Mouse (Mus musculus) forebrain, embryonic 15.5 days (tissue): ENCODE data around the gene Kdm2a. TPM values are rescaled to one million over a fixed set of nuclear protein-coding genes. Genes with fewer than 3 reads are reported as not detected.

Experiments
- ATAC-seq: fragments of 200-750 bp; cut with Nextera tagmentation; replicated peaks from 2 replicates; pipeline ENCODE4 v1.8.0; 2017; ENCODE audit warnings: mild to moderate bottlenecking, moderate TSS enrichment, moderate library complexity
- H3K27ac ChIP-seq: fragments of 300-500 bp; sonication (generic); replicated peaks from 2 replicates; pipeline ENCODE4 v1.5.1; 2015; ENCODE audit warnings: mild to moderate bottlenecking, inconsistent platforms
- H3K27me3 ChIP-seq: fragments of 300-500 bp; sonication (generic); 2 replicates; pipeline ENCODE4 v1.6.1; 2015; ENCODE audit warnings: inconsistent platforms
- H3K36me3 ChIP-seq: fragments of 300-500 bp; sonication (generic); 2 replicates; pipeline ENCODE4 v1.6.1; 2015; ENCODE audit warnings: mild to moderate bottlenecking, inconsistent platforms
- H3K4me1 ChIP-seq: fragments of 300-500 bp; sonication (generic); 2 replicates; pipeline ENCODE4 v1.6.1; 2015; ENCODE audit warnings: inconsistent platforms
- H3K4me2 ChIP-seq: fragments of 300-500 bp; sonication (generic); replicated peaks from 2 replicates; pipeline ENCODE4 v1.6.1; 2015; ENCODE audit warnings: mild to moderate bottlenecking, inconsistent platforms
- H3K4me3 ChIP-seq: fragments of 300-500 bp; sonication (generic); 2 replicates; pipeline ENCODE4 v1.5.1; 2015; ENCODE audit warnings: mild to moderate bottlenecking, inconsistent platforms
- H3K9ac ChIP-seq: fragments of 300-500 bp; sonication (generic); replicated peaks from 2 replicates; pipeline ENCODE4 v1.6.1; 2015; ENCODE audit warnings: mild to moderate bottlenecking, inconsistent platforms
- H3K9me3 ChIP-seq: fragments of 300-500 bp; sonication (generic); 2 replicates; pipeline ENCODE4 v1.6.1; 2016; ENCODE audit warnings: inconsistent platforms
- WGBS: fragments of 180-500 bp; shearing (Covaris S2); methylation state at CpG from one replicate; pipeline ENCODE4 v1.1.7; 2015; ENCODE audit warnings: mixed read lengths; 5-methylcytosine and 5-hydroxymethylcytosine counted together
- polyA plus RNA-seq: library from polyadenylated mRNA; unstranded; fragments of >200 nt; fragmentation: Nextera tagmentation; extraction: Ambion mirVana; gene quantifications from 2 replicates; pipeline ENCODE4 v1.2.1, GENCODE M21; 2015

Gene Kdm2a
- polyA plus RNA-seq, 1 experiment from 2014 or later, result 40.3 TPM

GRCm38 (mm10) chr19:4294381-4295097, 103.5 kb downstream of the Kdm2a start:
- no peak overlapping the region for H3K4me3 ChIP-seq
- no peaks in the 10 kb centered on the region for H3K9me3 ChIP-seq
- WGBS, result 76% methylated on average over 14 of the region's 14 CpGs
- no peaks in the 10 kb centered on the region for H3K27me3 ChIP-seq
- H3K4me1 ChIP-seq, result no peaks in the 10 kb centered on the region
- H3K27ac ChIP-seq, result no peak overlapping the region
- ATAC-seq, result no peak
- no peak overlapping the region for H3K9ac ChIP-seq
- peaks cover 36% of the 10 kb centered on the region for H3K36me3 ChIP-seq
- H3K4me2 ChIP-seq, result no peak overlapping the region

DNA sequence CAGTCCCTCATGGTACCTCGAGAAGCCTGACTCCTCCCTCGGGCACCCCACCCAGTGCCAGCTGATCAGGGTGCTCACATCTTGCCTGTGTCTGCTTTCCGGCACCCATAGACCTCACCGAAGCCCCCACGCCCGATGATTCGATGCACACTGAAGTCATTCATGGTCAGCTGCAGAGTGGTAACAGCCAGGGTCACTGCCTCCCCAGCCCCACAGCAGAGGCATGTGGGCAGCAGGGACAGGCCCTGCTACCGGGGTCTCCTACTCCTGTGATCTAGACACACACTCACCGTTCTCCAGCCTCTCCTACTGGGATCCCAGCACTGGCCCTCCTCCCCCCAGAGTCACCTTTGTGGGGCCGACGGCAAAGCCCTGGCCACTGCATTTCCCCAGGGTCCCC, 106.9 kb downstream of the Kdm2a start:
- no peak for ATAC-seq
- Histone ChIP-seq H3K4me1 (no peaks in the 10 kb centered on the region), H3K27me3 (no peaks in the 10 kb centered on the region), H3K4me2 (no peak overlapping the region), H3K27ac (no peak overlapping the region), H3K4me3 (no peak overlapping the region), H3K9me3 (no peaks in the 10 kb centered on the region), H3K9ac (no peak overlapping the region), H3K36me3 (peaks cover 67% of the 10 kb centered on the region)
- WGBS, result 88% methylated on average over 11 of the region's 11 CpGs

GRCm38 (mm10) chr19:4290749-4291148, 107.3 kb downstream of the Kdm2a start:
- no peak overlapping the region for H3K4me2 ChIP-seq
- ATAC-seq, result no peak

DNA sequence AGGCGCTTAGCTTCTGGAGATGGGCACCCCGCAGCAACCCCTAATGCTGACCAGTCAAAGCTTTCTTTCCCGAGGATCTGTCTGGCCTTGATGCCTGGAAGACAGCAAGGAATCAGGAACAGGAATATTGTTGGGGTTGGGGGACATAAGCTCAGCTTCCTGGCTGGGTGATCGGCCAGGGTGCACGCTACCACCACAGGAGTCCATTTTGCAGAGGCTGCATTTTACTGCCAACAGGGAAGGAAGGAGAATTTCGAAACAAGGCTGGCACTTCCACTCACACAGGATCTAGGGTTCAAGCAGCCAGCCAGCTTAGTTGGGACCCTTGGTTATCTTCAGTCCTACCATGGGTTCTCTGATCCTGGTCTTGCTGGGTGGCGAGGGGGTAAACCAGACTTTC, 114.4 kb downstream of the Kdm2a start:
- Histone ChIP-seq H3K9ac (no peak overlapping the region), H3K4me1 (peaks cover 16% of the 10 kb centered on the region; the same call in 1 of the 2 replicates), H3K27ac (no peak overlapping the region), H3K36me3 (peaks cover 36% of the 10 kb centered on the region), H3K4me2 (peak overlapping the region; percentile 75), H3K4me3 (peak overlapping the region; percentile 57), H3K9me3 (no peaks in the 10 kb centered on the region), H3K27me3 (no peaks in the 10 kb centered on the region)
- 42% methylated on average over 7 of the region's 7 CpGs for WGBS
- no peak for ATAC-seq

More at GRCm38 (mm10) chr19:4290749-4291148, 107.3 kb downstream of the Kdm2a start:
- H3K4me3 ChIP-seq, result no peak overlapping the region
- no peaks in the 10 kb centered on the region for H3K4me1 ChIP-seq
- H3K9ac ChIP-seq, result no peak overlapping the region
- no peaks in the 10 kb centered on the region for H3K27me3 ChIP-seq
- peaks cover 71% of the 10 kb centered on the region for H3K36me3 ChIP-seq
- H3K27ac ChIP-seq, result no peak overlapping the region
- WGBS, result 83% methylated on average over 15 of the region's 15 CpGs
- no peaks in the 10 kb centered on the region for H3K9me3 ChIP-seq

DNA sequence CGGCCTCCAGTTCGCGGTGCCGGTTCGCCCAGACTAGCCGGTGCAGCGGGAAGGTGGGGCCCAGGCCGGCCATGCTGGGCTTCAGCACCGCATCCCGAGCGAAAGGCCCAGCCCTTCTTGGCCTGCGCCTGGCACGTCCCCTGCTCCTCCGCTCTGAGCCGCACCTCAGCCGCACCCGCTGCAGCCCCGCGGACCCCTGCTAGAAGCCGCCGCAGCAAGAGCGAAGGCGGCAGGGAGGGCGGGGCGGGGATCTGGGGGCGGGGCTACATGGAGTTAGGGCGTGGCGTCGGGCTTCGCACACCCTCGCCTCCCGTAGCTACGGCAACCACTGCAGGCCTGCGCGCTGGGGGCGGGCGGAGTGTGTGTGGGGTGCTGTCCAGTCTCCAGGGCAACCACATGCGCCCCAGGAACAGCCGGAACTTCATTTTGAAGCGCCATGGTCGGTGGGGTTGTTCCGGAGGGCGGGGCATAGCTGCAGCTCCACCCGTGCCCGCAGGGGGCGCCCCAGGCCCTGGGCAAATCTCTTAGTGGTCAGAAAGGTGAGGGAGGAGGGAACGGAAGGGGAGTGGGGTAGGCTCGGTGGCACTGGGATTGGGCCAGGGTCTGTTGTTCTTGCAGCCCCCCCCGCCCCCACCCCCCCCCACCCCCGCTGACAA, 115.1 kb downstream of the Kdm2a start, which contains the start of gene Ankrd13d:
TSS of gene Ankrd13d (minus strand) at position 240 of the 656 bp plus-strand sequence.
- peak within 1 kb of the TSS; percentile 51; the same call in 1 of the 2 replicates for H3K27ac ChIP-seq
- peaks cover 31% of the 10 kb centered on the region for H3K36me3 ChIP-seq
- H3K4me1 ChIP-seq, result peaks cover 16% of the 10 kb centered on the region; the same call in 1 of the 2 replicates
- no peaks in the 10 kb centered on the region for H3K27me3 ChIP-seq
- H3K4me3 ChIP-seq, result peak within 1 kb of the TSS; percentile 57
- peak within 1 kb of the TSS; percentile 75 for H3K4me2 ChIP-seq
- H3K9me3 ChIP-seq, result no peaks in the 10 kb centered on the region
- peak within 1 kb of the TSS; percentile 65 for H3K9ac ChIP-seq
- ATAC-seq, result peak; percentile 92
- WGBS, result under 1% methylated on average over 50 of the region's 50 CpGs

GRCm38 (mm10) chr19:4280425-4280824, 117.7 kb downstream of the Kdm2a start:
- H3K4me2 ChIP-seq, result no peak overlapping the region
- ATAC-seq, result no peak
- 96% methylated on average over 9 of the region's 9 CpGs for WGBS
- peaks cover 16% of the 10 kb centered on the region; the same call in 1 of the 2 replicates for H3K4me1 ChIP-seq
- no peaks in the 10 kb centered on the region for H3K9me3 ChIP-seq
- H3K4me3 ChIP-seq, result no peak overlapping the region
- H3K27ac ChIP-seq, result no peak overlapping the region
- H3K9ac ChIP-seq, result no peak overlapping the region
- H3K27me3 ChIP-seq, result no peaks in the 10 kb centered on the region
- H3K36me3 ChIP-seq, result peaks cover 5% of the 10 kb centered on the region

DNA sequence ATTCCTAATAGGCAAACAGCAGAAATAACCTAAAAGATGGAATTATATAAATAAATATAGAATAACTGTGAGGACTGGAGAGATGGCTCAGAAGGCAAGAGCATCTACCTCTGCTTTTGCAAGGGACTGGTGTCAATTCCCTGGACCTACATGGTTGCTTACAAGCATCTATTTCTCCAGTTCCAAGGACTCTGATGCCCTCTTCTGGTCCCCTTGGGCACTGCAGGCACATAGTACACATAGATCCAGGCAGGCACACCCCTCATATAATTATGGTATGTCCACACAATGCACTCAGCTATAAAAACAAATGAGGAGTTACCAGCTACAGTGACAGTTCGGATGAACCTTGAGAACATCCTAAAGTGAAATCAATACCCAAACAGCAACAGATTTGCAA, 118.6 kb downstream of the Kdm2a start:
- Histone ChIP-seq H3K9ac (no peak overlapping the region), H3K4me3 (no peak overlapping the region), H3K4me1 (peaks cover 16% of the 10 kb centered on the region; the same call in 1 of the 2 replicates), H3K9me3 (no peaks in the 10 kb centered on the region), H3K36me3 (peaks cover 4% of the 10 kb centered on the region; the same call in 1 of the 2 replicates), H3K27me3 (no peaks in the 10 kb centered on the region), H3K27ac (no peak overlapping the region), H3K4me2 (no peak overlapping the region)
- WGBS, result 92% methylated on average over 1 of the region's 1 CpGs
- no peak for ATAC-seq

DNA sequence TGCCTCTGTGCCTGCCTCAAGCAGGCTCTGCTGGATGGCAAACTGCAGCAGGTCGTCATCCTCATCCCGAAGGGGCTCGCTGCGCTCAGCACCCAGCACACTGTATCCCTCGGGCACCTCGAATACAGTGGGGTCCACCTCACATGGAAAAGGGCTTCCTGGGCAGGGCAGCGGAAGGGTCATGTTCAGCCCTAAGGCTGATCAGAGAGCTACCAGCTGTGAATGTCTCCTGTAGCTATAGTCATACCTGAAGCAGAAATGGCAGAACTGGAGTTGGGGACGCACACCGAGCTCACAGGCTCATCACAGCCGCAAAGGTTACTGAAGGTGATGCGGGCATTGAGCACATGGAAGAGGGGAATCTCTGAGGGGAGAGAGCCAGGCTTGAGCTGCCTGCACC, 127.1 kb downstream of the Kdm2a start:
- Histone ChIP-seq H3K27me3 (peaks cover 10% of the 10 kb centered on the region; the same call in 1 of the 2 replicates), H3K4me1 (peaks cover 7% of the 10 kb centered on the region; the same call in 1 of the 2 replicates), H3K4me2 (no peak overlapping the region), H3K4me3 (no peak overlapping the region), H3K9me3 (no peaks in the 10 kb centered on the region), H3K9ac (no peak overlapping the region), H3K36me3 (no peaks in the 10 kb centered on the region), H3K27ac (no peak overlapping the region)
- 94% methylated on average over 11 of the region's 11 CpGs for WGBS
- no peak for ATAC-seq

- WGBS, result 79% methylated on average over 6 of the region's 6 CpGs
- H3K9ac ChIP-seq, result no peak overlapping the region
- H3K4me3 ChIP-seq, result no peak overlapping the region
- no peak overlapping the region for H3K27ac ChIP-seq
- no peaks in the 10 kb centered on the region for H3K9me3 ChIP-seq
- H3K4me2 ChIP-seq, result no peak overlapping the region
- H3K4me1 ChIP-seq, result peaks cover 7% of the 10 kb centered on the region; the same call in 1 of the 2 replicates
- peaks cover 10% of the 10 kb centered on the region; the same call in 1 of the 2 replicates for H3K27me3 ChIP-seq
- no peak for ATAC-seq
- H3K36me3 ChIP-seq, result no peaks in the 10 kb centered on the region
Observed at GRCm38 (mm10) chr19:4270187-4270586, 127.9 kb downstream of the Kdm2a start.

- 7% methylated on average over 46 of the region's 46 CpGs for WGBS
- no peaks in the 10 kb centered on the region for H3K36me3 ChIP-seq
- H3K9ac ChIP-seq, result peak within 1 kb of the TSS; percentile 33
- H3K27ac ChIP-seq, result no peak within 1 kb of the TSS
- peaks cover 10% of the 10 kb centered on the region; the same call in 1 of the 2 replicates for H3K27me3 ChIP-seq
- no peaks in the 10 kb centered on the region for H3K9me3 ChIP-seq
- H3K4me1 ChIP-seq, result peaks cover 7% of the 10 kb centered on the region; the same call in 1 of the 2 replicates
- peak within 1 kb of the TSS; percentile 34 for H3K4me3 ChIP-seq
- H3K4me2 ChIP-seq, result peak within 1 kb of the TSS; percentile 51
- peak; percentile 58; the same call in 1 of the 2 replicates for ATAC-seq
Observed at GRCm38 (mm10) chr19:4268566-4269361, 129.3 kb downstream of the Kdm2a start, which contains the start of gene Ssh3. Gene Ssh3 (minus strand): TSS chr19:4269180.

- Histone ChIP-seq H3K36me3 (no peaks in the 10 kb centered on the region), H3K4me2 (no peak overlapping the region), H3K9me3 (no peaks in the 10 kb centered on the region), H3K27ac (no peak overlapping the region), H3K27me3 (peaks cover 10% of the 10 kb centered on the region; the same call in 1 of the 2 replicates), H3K4me1 (peaks cover 7% of the 10 kb centered on the region; the same call in 1 of the 2 replicates), H3K9ac (no peak overlapping the region), H3K4me3 (no peak overlapping the region)
- ATAC-seq, result no peak
- 67% methylated on average over 4 of the region's 4 CpGs for whole genome bisulfite sequencing
Observed at GRCm38 (mm10) chr19:4265956-4266355, 132.1 kb downstream of the Kdm2a start.
